ENCODE assay signal across 23 mouse cellular contexts in the genomic region with DNA sequence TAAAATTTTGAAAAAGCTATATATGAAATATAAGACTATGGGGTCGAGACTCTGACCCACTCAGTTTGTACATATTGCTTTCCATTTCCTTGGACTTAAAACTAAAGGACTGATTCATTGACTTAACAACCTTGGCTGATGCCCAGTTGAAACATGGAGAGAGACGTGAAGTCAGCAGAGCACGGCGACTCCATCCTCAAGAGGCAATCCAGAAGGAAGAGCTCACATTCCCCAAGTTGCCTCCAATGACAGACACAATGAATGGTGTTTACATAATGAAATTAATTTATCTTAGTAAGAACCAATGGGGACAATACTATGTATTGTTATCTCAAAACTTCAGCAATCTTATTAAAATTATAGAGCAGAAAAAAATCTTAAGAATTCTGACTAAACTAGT.
"Had no signal": no experiment of that assay in that cellular context is flagged by ENCODE, and none has a peak within 500 bp of the region (broad histone marks: within the 10 kb centered on the region; RNA-seq: fewer than 3 reads in every experiment).

No protein-coding gene starts in this region.

- H3K4me3 ChIP-seq: gastrocnemius, adult 2 months; heart, embryonic 10.5 days; heart, embryonic 12.5 days; hindbrain, embryonic 10.5 days; hindbrain, embryonic 13.5 days; hindbrain, embryonic 15.5 days; layer of hippocampus, adult 2 months; left cerebral cortex, adult 2 months; limb, embryonic 10.5 days; limb, embryonic 12.5 days; liver, embryonic 13.5 days had no signal

- DNase-seq: gastrocnemius, adult 2 months; gastrocnemius, postnatal 10 days; gastrocnemius, postnatal 25 days; heart, adult 18-20 months; heart, postnatal 10 days; heart, postnatal 4 days; kidney, adult 18-20 months; kidney, adult 8-10 months; kidney, postnatal 25 days; liver; liver, embryonic 13.5 days had no signal

- H3K4me1 ChIP-seq: hindbrain, embryonic 15.5 days had no signal

- H3K9ac ChIP-seq: heart, embryonic 12.5 days; hindbrain, embryonic 13.5 days; hindbrain, embryonic 15.5 days; limb, embryonic 12.5 days; liver, embryonic 13.5 days had no signal

- H3K27me3 ChIP-seq: heart, embryonic 12.5 days; hindbrain, embryonic 13.5 days; hindbrain, embryonic 15.5 days; limb, embryonic 12.5 days; liver, embryonic 13.5 days had no signal

- H3K9me3 ChIP-seq: heart, embryonic 10.5 days; heart, embryonic 12.5 days; hindbrain, embryonic 13.5 days; hindbrain, embryonic 15.5 days; limb, embryonic 10.5 days; limb, embryonic 12.5 days; liver, embryonic 13.5 days had no signal

- H3K4me2 ChIP-seq: heart, embryonic 12.5 days; hindbrain, embryonic 13.5 days; hindbrain, embryonic 15.5 days; limb, embryonic 12.5 days; liver, embryonic 11.5 days; liver, embryonic 13.5 days had no signal

- H3K27ac ChIP-seq: gastrocnemius, adult 2 months; heart, embryonic 10.5 days; hindbrain, embryonic 10.5 days; hindbrain, embryonic 13.5 days; hindbrain, embryonic 15.5 days; hindbrain, postnatal 0 days; layer of hippocampus, adult 2 months; left cerebral cortex, adult 2 months; limb, embryonic 10.5 days; limb, embryonic 12.5 days; liver, embryonic 13.5 days had no signal

- ATAC-seq: forebrain, embryonic 16.5 days; hindbrain, postnatal 0 days had no signal

- H3K36me3 ChIP-seq: heart, embryonic 10.5 days; heart, embryonic 12.5 days; hindbrain, embryonic 13.5 days had no signal
